Mouse (Mus musculus) frontal cortex, postnatal 10 days (tissue): Measurements from ENCODE around the gene Foxs1.

Source experiments
- DNase-seq, 2 experiments: peaks; one replicate each; pipeline ENCODE4 v3.0.0; 2022; ENCODE audit warnings: low spot score in 2 of 2, mixed read lengths in 1 of 2

Foxs1 gene

DNA sequence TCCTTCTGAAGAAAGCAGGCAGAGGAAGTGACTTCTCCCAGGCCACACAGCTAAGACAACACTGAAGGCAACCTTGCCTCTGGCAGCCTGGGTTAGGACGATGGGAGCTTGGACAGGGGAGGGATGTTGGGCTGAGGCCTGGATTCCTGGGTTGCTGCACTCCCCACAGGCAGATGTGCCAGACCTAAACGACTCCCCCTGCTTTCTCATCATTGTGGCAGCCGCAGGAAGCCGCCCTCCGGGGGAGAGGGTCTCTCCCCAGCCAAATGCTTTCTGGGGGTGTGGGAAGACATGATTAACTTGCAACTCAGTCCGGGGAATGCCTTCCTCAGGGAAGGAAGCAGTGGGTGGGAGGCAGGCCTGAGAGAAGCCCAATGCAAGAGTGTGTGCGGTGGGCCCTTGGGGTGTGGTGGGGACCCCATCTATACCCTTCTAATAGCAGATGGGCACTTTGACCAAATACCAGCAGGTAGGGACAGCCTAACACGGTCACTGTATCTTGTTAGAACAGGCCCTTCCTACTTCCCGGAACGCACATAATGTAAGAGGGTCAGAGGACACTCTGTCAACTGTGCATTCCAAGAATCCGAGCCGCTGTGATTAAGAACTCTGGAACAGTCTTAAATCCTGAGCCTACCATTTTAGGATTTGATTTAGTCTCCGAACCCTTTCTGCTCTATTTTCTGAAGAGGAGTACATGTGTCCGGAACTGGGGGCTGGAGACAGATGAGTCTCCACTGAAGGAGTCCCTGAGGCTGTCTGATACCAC, 4.6 kb downstream of the Foxs1 start:
- no peak for DNase-seq

DNA sequence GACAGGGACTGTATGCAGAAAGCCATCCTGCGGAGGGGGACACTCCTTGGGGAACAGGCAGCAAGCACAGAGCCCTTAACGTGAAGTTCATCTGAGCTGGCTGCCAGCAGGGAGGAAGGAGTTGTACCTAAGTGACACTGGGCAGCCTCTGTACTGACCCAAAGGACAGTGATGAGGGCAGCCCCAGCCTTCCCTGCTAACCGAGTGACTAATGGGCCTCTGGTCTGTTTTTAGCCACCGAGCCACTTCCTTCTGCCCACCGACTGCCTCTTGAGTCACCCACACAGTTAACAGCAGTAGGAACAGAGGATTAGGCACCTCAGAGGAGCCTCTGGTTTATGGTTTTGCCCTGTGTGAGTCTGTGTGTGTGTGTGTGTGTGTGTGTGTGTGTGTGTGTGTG, 5.6 kb downstream of the Foxs1 start:
- DNase-seq = no peak

DNA sequence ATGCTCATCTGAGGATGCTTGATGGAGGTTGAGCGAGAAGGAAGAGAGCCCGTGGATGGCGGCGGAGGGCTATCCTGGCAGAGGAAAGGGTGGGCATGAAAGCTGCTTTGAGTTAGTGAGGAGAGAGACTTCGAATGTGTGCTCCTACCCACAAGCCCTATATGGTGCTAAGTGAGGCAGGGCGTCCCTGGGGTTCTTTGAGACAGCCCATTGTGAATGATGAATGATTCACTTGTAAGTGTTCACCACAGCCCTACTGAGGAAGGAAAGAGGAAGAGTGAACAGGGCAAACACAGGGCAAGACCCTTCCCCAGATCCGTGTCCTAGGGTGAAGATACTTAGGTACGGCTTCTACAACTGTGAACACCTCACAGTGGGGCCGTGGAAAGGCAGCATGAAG, 6.1 kb downstream of the Foxs1 start:
- no peak for DNase-seq

- no peak for DNase-seq
Measured at GRCm38 (mm10) chr2:152925189-152925872, 7.7 kb downstream of the Foxs1 start.

DNA sequence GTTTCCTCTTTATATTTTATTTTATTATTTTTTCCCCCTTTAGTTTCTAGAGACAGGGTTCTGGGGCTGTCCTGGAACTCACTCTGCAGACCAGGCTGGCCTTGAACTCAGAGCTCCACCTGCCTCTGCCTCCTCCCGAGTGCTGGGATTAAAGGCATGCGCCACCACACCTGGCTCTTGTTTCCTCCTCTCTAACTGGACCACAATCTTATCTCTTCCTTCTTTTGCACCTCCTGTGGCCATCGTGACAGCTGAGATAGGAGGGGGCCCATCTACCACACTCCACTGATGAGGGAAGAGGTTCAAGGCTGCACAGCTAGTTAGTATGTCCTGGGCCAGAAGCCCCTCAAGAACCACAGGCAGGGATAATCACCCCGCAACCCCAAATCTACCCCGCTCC, 8.5 kb downstream of the Foxs1 start:
- no peak for DNase-seq

DNA sequence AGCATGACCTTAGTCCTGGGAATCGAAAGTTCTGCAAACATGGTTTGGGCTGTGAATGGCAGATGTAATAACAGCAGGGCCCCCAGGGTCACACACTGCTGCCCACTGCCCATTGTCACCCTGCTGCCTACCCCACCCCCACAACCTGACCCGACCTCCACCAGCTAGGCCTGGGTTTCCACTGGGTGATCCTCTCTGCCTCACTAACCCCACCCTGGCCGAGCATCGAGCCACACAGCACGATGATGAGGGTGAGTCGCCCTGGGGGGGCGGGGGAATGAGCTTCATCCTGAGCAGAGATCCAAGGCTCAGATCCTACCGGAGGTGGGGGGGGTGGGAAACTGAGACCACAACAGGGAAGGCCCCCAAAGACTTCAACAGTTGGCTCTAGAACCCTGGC, 8.9 kb downstream of the Foxs1 start:
- DNase-seq = no peak

- DNase-seq = no peak
Measured at GRCm38 (mm10) chr2:152923621-152924020, 9.4 kb downstream of the Foxs1 start.

DNA sequence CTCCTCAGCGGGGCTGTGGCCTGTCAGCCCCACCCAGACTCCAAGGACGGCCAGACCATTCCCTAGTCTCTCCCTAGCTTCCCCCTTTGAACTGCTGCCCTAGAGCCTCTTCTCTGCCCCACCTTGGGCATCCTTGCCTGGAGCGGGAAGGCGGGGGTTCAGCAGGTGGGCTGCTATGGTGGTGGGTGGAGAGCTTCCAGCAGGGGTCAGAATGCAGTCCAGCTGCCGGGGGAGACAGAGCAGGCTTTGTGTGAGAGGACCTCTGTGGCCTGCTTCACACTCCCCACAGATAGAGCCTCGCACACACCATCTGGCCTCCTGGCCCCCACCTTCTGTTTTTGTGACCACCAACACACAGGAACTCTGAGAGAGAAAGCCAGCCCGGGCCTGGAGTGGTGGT, 10.6 kb downstream of the Foxs1 start:
- no peak for DNase-seq

DNA sequence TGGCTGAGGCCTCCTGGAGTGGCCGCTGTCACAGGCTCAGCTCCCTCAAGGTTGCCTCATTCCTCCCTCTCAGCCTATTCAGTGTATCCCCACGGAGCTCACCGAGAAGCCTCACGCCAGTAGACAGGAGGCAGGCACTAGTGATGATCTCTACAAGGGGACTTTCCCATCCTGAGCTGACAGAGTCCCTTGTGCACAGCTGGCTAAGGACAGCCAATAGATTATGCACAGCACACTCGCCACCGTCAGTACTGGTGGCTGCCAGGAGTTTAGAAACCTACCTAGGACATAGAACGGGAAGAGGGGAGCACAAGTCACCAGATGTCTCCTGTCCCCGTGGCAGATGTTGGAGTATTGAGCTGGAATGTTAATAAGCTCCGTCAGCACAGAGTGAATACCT, 15.3 kb downstream of the Foxs1 start:
- DNase-seq = no peak

DNA sequence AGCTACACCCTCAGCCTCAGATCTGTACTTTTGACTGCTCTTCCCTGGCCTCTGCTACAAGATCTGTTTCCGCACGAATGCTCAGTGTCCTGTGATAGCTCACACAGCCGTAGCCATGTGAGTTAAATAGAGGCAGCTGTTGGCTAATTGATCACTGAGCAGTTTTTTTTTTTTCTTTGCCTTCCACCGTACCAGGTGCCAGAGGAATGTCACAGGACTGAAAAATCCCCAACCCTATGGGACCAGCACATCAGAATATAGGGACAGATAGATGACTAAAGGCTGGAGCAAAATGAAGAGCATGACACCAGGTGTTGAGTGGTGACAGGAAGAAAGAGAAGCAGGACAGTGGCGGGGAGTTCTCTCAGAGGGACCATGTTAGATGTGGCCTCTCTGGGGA, 16.9 kb downstream of the Foxs1 start:
- DNase-seq = no peak

DNA sequence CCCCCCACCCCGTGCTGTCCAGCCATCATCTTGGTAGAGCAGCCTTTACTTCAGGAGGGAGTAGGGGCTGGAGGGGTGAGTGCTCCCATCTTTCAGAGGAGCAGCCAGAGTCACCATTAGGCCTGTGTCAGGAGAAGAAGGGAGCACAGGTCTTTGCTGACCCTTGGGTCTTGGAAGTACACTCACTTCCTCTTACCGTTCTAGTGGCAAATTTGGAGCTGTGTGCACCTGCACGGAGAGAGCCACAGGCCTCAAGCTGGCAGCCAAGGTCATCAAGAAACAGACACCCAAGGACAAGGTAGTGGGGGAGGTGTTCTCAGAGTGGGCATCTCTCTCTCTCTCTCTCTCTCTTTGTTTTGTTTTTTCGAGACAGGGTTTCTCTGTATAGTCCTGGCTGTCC, 17.6 kb downstream of the Foxs1 start:
- DNase-seq = no peak

GRCm38 (mm10) chr2:152914310-152915120, 18.5 kb downstream of the Foxs1 start:
- DNase-seq = peak; percentile 74 to 85

GRCm38 (mm10) chr2:152913471-152913870, 19.5 kb downstream of the Foxs1 start:
- no peak for DNase-seq

GRCm38 (mm10) chr2:152911432-152911831, 21.6 kb downstream of the Foxs1 start:
- DNase-seq = no peak

DNA sequence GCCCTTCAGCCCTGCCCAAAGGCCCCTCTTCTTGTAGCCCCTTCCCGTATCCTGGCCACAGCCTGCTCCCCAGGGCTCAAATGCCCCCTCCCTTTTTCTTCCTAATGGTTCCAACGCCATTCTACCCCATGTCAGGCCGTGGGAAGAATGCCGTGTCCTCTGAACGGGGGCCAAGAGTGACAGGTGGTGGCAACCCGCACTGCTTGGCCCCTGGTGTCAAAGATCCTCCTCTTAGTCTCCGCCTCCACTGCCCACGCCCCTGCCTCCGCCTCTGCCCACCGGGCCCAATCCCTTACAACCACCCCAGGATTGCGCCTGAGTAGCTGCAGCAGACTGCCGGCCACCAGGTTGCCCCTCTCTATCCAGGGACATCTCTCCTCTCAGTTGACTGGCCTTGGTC, 22.0 kb downstream of the Foxs1 start, which contains the start of gene Mylk2:
Gene Mylk2, plus strand, starts transcription at position 322 of the 400 bp plus-strand sequence.
- DNase-seq = no peak

DNA sequence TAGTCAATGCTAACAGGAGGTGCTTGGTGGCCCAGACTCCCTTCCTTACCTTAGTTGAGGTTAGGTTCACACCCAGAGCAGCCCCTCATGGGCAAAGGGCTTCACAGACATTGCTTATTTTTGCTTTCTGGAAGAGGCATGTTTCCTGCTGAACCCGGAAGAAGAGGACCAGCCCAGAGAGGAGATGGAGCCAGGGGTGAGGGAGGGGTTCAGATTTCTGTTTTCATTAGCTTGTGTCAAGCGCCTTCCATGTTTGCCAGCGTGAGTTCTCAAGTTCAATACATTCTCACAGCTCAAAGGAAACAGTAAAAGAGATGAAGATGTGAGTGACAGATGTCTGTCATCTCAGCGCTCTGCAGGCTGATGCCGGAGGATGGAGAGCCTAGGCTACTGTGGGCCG, 23.2 kb downstream of the Foxs1 start:
- no peak for DNase-seq

DNA sequence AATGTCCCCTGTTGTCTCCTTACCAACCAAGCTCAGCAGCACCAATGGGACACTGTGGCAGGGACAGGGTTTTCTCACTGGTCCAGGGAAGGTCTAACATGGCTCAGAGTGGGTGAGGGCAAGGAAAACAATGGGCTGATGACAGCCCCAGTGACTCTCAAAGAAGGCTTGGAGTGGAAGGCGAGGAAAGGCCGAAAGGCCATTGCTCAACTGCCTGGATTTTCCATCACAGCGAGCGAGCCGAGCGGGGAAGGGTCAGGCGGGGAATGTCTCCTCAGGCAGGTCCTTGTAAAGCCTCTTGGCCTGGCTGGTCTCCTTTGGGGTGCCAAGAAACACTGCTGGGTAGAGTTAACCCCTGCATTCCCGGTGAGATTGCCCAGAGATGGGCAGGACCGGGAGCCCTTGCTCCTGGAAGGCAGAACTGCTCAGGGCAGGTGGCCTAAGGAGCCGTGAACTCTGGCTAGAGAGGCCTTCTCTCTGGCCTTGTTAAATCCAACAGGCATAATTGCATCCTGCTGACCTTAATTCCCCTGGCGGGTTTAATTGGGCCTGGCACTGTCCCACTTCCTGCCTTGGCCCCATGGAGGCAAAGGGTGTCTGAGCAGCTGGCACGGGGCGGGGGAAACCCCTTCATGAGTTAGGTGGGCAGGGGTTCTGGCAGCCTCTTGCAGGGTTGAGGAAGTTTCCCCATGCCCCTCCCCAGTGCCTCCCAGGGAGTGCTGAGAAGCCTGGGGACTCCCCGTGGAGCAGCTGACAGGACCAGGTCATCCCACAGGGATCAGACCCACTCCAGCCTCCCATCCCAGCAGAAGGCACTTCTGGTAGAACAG, 25.7 kb downstream of the Foxs1 start:
- DNase-seq = no peak

- DNase-seq = no peak
Measured at GRCm38 (mm10) chr2:152906274-152907037, 26.6 kb downstream of the Foxs1 start.

- no peak for DNase-seq
Measured at GRCm38 (mm10) chr2:152905036-152905829, 27.8 kb downstream of the Foxs1 start.

- DNase-seq = no peak
Measured at GRCm38 (mm10) chr2:152904127-152904643, 28.8 kb downstream of the Foxs1 start.
